Mouse (Mus musculus): ENCODE measurements around the gene Ust. TPM values are rescaled to one million over a fixed set of nuclear protein-coding genes. Genes with fewer than 3 reads are reported as not detected.
A peak's percentile ranks its signal among the peaks of the same experiment; 100 is the strongest.

Ust gene
- total and polyA plus RNA-seq, 3 experiments: 1.1 to 1.7 (median 1.6) TPM

- intact Hi-C loops (cut with DNase I): no loop called here
- H3K36me3 ChIP-seq (ENCODE audit: control insufficient read depth, insufficient read depth, low read length): no peaks in the 10 kb centered on the region
- H3K4me1 ChIP-seq (ENCODE audit: control insufficient read depth, insufficient read depth, low read length): no peaks in the 10 kb centered on the region
- H3K9ac ChIP-seq (ENCODE audit: low read depth, low read length): no peak overlapping the region
- WGBS: 70% methylated on average over 4 of the region's 4 CpGs
- H3K27ac ChIP-seq: no peak overlapping the region
- TF ChIP-seq CTCF (IDR thresholded peaks at IDR 0.05): no peak
- TF ChIP-seq EP300 (IDR thresholded peaks at IDR 0.05; ENCODE audit: insufficient read depth, low read depth, low read length): no peak
- no peak for TF ChIP-seq POLR2A (IDR thresholded peaks at IDR 0.05; ENCODE audit: insufficient read depth, low read depth, low read length)
- no peaks in the 10 kb centered on the region for H3K27me3 ChIP-seq (ENCODE audit: control insufficient read depth, insufficient read depth, low read length)
- H3K79me2 ChIP-seq (replicated peaks; ENCODE audit: control insufficient read depth, insufficient read depth, low read length): no peaks in the 10 kb centered on the region
- no peak for DNase-seq
- H3K4me3 ChIP-seq: no peak overlapping the region
Measured at GRCm38 (mm10) chr10:8446972-8447371, 71.7 kb downstream of the Ust start.

- intact Hi-C loops (cut with DNase I): no loop called here
- no peaks in the 10 kb centered on the region for H3K27me3 ChIP-seq (ENCODE audit: control insufficient read depth, insufficient read depth, low read length)
- H3K79me2 ChIP-seq (replicated peaks; ENCODE audit: control insufficient read depth, insufficient read depth, low read length): no peaks in the 10 kb centered on the region
- H3K27ac ChIP-seq: no peak overlapping the region
- no peak for DNase-seq
- no peaks in the 10 kb centered on the region for H3K4me1 ChIP-seq (ENCODE audit: control insufficient read depth, insufficient read depth, low read length)
- no peak overlapping the region for H3K9ac ChIP-seq (ENCODE audit: low read depth, low read length)
- WGBS: 76% methylated on average over 5 of the region's 5 CpGs
- no peaks in the 10 kb centered on the region for H3K36me3 ChIP-seq (ENCODE audit: control insufficient read depth, insufficient read depth, low read length)
- H3K4me3 ChIP-seq: no peak overlapping the region
- no peak for TF ChIP-seq CTCF (IDR thresholded peaks at IDR 0.05)
- TF ChIP-seq POLR2A (IDR thresholded peaks at IDR 0.05; ENCODE audit: insufficient read depth, low read depth, low read length): no peak
- no peak for TF ChIP-seq EP300 (IDR thresholded peaks at IDR 0.05; ENCODE audit: insufficient read depth, low read depth, low read length)
Measured at GRCm38 (mm10) chr10:8444052-8444451, 74.6 kb downstream of the Ust start.

- H3K79me2 ChIP-seq (replicated peaks; ENCODE audit: control insufficient read depth, insufficient read depth, low read length): no peaks in the 10 kb centered on the region
- H3K4me1 ChIP-seq (ENCODE audit: control insufficient read depth, insufficient read depth, low read length): peaks cover 4% of the 10 kb centered on the region
- H3K27me3 ChIP-seq (ENCODE audit: control insufficient read depth, insufficient read depth, low read length): no peaks in the 10 kb centered on the region
- H3K9ac ChIP-seq (ENCODE audit: low read depth, low read length): no peak overlapping the region
- no peaks in the 10 kb centered on the region for H3K36me3 ChIP-seq (ENCODE audit: control insufficient read depth, insufficient read depth, low read length)
- H3K27ac ChIP-seq: no peak overlapping the region
- TF ChIP-seq CTCF (IDR thresholded peaks at IDR 0.05): no peak
- 0 out of 2 replicates have a peak, but pooled peaks have one; percentile 25 for TF ChIP-seq EP300 (IDR thresholded peaks at IDR 0.05; ENCODE audit: insufficient read depth, low read depth, low read length)
- TF ChIP-seq POLR2A (IDR thresholded peaks at IDR 0.05; ENCODE audit: insufficient read depth, low read depth, low read length): no peak
- 54% methylated on average over 2 of the region's 2 CpGs for WGBS
- intact Hi-C loops (cut with DNase I): no loop called here
- peak in 1 of 2 experiments; percentile 41 for DNase-seq
- H3K4me3 ChIP-seq: no peak overlapping the region
Measured at GRCm38 (mm10) chr10:8431857-8432256, 86.8 kb downstream of the Ust start.

- intact Hi-C loops (cut with DNase I): no loop called here
- Histone ChIP-seq H3K27me3 (ENCODE audit: control insufficient read depth, insufficient read depth, low read length) (no peaks in the 10 kb centered on the region), H3K27ac (no peak overlapping the region), H3K79me2 (replicated peaks; ENCODE audit: control insufficient read depth, insufficient read depth, low read length) (no peaks in the 10 kb centered on the region), H3K9ac (ENCODE audit: low read depth, low read length) (no peak overlapping the region), H3K4me3 (no peak overlapping the region), H3K36me3 (ENCODE audit: control insufficient read depth, insufficient read depth, low read length) (no peaks in the 10 kb centered on the region), H3K4me1 (ENCODE audit: control insufficient read depth, insufficient read depth, low read length) (peaks cover 4% of the 10 kb centered on the region)
- TF ChIP-seq POLR2A (IDR thresholded peaks at IDR 0.05; ENCODE audit: insufficient read depth, low read depth, low read length): no peak
- no peak for TF ChIP-seq EP300 (IDR thresholded peaks at IDR 0.05; ENCODE audit: insufficient read depth, low read depth, low read length)
- TF ChIP-seq CTCF (IDR thresholded peaks at IDR 0.05): no peak
- no peak for DNase-seq
- WGBS: 76% methylated on average over 13 of the region's 13 CpGs
Measured at GRCm38 (mm10) chr10:8428787-8429778, 89.5 kb downstream of the Ust start.

- WGBS: 54% methylated on average over 12 of the region's 12 CpGs
- no peak overlapping the region for H3K27ac ChIP-seq
- no peaks in the 10 kb centered on the region for H3K27me3 ChIP-seq (ENCODE audit: control insufficient read depth, insufficient read depth, low read length)
- TF ChIP-seq POLR2A (IDR thresholded peaks at IDR 0.05; ENCODE audit: insufficient read depth, low read depth, low read length) (no peak), CTCF (IDR thresholded peaks at IDR 0.05) (no peak), EP300 (IDR thresholded peaks at IDR 0.05; ENCODE audit: insufficient read depth, low read depth, low read length) (no peak)
- peaks cover 4% of the 10 kb centered on the region for H3K4me1 ChIP-seq (ENCODE audit: control insufficient read depth, insufficient read depth, low read length)
- H3K4me3 ChIP-seq: no peak overlapping the region
- no peaks in the 10 kb centered on the region for H3K36me3 ChIP-seq (ENCODE audit: control insufficient read depth, insufficient read depth, low read length)
- no peak for DNase-seq
- intact Hi-C loops (cut with DNase I): no loop called here
- no peaks in the 10 kb centered on the region for H3K79me2 ChIP-seq (replicated peaks; ENCODE audit: control insufficient read depth, insufficient read depth, low read length)
- no peak overlapping the region for H3K9ac ChIP-seq (ENCODE audit: low read depth, low read length)
Measured at GRCm38 (mm10) chr10:8427671-8428364, 90.8 kb downstream of the Ust start.

Data from heart, adult 2 months (tissue).